Mouse (Mus musculus) NIH3T3 (cell line): ENCODE data around the gene Olfr6.
"Not testable (repeated sequence)": the region's sequence is repeated elsewhere in the genome, so short reads cannot be mapped to it uniquely, and the experiment has no call there.

Experiments
- DNase-seq: peaks from one replicate; pipeline ENCODE4 v3.0.0-alpha.2; 2012; ENCODE audit warnings: low read depth

The Olfr6 gene

DNA sequence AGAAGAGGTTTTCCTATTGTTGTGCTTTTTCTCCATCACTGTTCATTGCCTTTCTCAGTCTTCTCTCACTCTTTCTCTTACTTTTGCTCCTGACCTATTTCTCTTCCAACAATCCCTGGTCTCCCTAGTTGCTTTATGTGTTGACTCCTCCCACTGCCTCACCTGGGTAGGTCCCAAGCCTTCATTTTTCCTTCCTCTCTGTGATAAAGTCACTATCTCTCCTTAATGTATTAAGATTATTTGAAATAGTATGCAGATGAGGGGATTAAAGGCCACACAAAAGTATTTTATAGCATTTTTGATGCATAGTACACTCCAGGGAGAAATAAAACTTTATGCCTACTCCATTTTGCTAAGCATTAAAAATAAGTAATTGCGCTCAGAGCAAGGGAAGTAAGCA is at the start of gene Olfr6:
TSS of gene Olfr6 (minus strand) at position 101 of the 400 bp plus-strand sequence.
- DNase-seq: no peak

GRCm38 (mm10) chr7:107005972-107006371 is 42.2 kb upstream of the Olfr6 start, which contains the start of gene Olfr2:
Gene Olfr2 (minus strand): TSS chr7:107006072.
- no peak for DNase-seq

DNA sequence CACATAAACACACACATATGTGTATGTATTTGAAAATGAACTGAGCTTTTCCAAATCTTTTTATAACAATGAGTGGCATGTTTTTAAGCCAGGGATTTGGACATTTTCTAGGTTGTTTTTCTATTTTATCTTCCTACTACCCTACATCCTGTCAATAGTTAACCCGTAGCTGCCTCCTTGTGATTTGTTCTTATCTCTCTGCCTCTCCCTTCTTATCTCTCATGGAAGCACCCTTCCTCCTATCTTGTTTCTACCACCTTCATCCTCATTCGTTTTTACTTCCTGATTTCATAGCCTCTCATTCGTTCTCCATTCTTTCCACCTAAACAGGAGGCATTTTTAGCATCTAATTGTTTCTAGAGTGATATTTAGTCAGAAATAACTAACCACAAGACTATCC is 40.4 kb upstream of the Olfr6 start:
- DNase-seq: no peak

DNA sequence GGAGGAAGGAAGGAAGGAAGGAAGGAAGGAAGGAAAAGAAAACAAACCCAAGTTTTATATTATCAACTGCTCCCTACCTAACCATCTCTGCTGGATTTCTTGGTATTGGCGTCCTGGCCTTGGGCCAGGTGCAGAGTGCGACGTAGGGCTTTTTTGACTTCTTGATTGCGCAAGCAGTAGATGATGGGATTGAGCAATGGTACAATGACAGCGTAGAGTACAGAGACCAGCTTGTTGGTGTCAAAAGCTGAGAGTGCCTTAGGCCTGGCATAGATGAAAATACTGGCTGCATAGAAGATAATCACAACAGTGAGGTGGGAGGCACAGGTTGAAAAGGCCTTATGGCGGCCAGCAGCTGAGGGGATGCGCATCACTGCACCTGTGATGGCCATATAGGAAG is 37.1 kb upstream of the Olfr6 start:
- peak; percentile 2 for DNase-seq

DNA sequence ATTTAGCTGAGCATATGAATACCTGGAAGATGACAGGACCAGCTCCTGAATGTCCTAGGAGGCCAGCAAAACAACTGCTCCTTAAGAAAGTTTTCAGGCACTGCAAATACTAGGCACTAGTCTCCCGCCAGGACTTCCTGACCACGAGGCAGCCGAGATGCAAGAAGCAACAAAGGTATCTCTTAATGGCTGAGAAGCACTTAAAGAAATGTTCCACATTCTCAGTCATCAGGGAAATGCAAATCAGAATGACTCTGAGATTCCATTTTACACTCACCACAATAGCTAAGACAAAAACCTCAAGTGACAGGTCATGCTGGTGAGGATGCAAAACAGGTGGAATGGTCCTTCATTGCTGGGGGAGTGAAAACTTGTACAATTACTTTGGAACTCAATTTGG is 21.5 kb upstream of the Olfr6 start:
- DNase-seq: peak; percentile 1

DNA sequence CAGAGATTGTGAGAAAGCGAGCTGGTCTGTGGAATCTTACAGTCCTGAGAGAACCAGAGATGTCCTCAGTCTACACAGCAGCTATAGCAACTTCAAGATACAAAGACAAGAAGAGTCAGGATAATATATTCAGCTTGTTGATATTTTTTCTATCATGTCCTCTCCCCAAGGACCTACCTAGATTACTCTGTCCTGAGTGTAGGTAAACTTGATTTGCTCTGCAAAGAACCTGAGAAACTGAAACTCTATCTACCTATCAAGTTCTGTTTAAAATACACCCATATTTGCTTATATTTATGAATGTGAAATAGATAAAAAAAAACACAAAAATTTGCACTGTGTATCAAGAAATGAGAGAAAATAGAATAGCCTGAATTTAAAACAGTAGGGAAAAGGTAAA is 11.6 kb upstream of the Olfr6 start, which contains the start of gene Olfr711:
TSS of gene Olfr711 (minus strand) at position 101 of the 400 bp plus-strand sequence.
- no peak for DNase-seq

DNA sequence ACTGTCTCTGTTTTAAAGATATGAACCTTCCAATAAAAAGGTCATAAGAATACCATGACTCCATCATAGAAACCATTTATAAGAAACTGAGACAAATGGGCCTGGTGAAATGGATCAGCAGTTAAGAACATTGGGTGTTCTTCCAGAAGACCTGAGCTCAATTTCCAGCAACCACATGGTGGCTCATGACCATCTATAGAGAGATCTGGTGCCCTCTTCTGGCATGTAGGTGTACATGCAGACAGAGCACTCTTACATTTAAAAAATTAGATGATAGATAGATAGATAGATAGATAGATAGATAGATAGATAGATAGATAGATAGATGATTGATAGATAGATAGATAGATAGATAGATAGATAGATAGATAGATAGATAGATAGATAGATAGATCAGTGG is 3.8 kb upstream of the Olfr6 start:
- DNase-seq: peak; percentile 9

GRCm38 (mm10) chr7:106948212-106948611 is 15.5 kb downstream of the Olfr6 start, which contains the start of gene Olfr710:
Gene Olfr710 (minus strand): TSS chr7:106948312.
- DNase-seq: no peak

- DNase-seq: no peak
Measured at GRCm38 (mm10) chr7:106932119-106932518, 31.6 kb downstream of the Olfr6 start, which contains the start of gene Olfr709-ps1. Gene Olfr709-ps1 (minus strand): TSS chr7:106932219.

- not testable (repeated sequence) for DNase-seq
Measured at GRCm38 (mm10) chr7:106920961-106921360, 42.8 kb downstream of the Olfr6 start.

DNA sequence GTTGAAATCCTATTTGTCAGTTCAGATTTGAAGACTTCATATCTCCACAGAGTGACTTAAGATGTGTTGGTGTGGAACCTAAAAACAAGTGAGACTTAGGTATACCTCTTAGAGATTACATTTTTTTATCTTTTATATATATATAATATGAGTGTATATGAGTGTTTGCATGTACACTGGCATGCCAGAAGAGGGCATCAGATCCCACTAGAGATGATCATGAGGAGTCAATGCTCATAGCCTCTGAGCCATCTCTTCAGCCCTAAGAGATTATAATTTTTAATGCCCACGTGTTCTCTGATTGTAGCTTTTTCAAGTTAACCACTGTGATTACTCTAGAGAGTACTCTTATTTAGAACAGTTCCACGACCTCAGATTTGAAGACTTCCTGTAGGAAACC is 56.1 kb downstream of the Olfr6 start, which contains the start of gene Olfr1532-ps1:
TSS of gene Olfr1532-ps1 (plus strand) at position 326 of the 400 bp plus-strand sequence.
- DNase-seq: no peak
